Mouse (Mus musculus): ENCODE measurements around the gene Zkscan16.

Zkscan16 gene

DNA sequence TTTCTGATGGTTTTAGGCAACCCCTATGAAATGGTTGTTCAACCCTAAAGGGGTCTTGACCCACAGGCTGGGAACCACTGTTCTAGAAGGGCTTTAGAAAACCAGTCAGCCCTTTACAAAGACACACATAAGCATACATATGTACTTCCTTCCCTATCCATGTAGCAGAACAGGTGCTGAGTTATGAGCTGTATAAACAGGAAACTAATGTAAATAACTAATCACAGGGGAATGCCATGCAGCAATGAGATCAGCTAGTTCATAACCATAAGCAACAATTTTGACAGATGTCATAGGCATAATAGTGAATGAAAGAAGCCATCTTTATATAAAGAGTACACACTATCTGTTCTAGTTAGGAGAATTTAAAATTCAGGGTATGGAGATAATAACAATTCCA, 1.8 kb upstream of the Zkscan16 start:
- DNase-seq (ENCODE audit: low spot score) = no peak

DNA sequence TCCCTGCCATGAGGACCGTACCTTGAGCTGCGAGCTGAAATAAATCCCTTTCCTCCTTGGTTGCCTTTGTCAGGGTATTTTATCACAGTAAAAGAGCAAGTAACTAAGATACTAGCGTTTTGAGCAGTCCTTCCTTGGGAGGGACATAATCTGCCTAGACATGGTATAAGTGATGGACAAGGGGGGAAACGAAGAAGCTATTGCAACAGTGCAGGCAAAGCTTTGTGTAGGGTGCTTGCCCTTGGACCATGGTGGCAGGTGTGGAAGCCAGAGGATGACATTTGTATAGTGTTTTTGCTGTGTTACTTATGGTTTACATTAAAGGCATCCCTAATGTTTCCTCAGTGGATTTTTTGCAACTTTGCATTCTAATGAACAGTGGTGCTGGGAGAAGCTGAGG, 486 bp upstream of the Zkscan16 start:
- no peak for DNase-seq (ENCODE audit: low spot score)

DNA sequence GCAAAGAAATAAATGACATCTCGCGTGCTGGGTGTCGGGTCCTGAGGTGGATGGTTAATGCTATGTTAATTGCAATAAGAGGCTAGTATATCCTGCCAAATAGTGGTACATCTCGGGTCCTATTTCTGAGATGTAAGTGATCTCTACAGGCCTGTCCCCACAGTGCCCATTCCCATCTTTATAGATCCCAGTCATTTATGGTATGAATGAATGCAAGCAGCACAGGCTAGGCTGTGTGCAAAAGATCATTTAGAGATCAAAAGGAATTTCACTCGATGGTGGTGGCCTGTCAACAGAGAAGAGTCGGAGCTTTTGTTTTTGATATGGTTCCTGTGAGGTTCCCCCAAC, 752 bp downstream of the Zkscan16 start:
- no peak for DNase-seq (ENCODE audit: low spot score)

DNA sequence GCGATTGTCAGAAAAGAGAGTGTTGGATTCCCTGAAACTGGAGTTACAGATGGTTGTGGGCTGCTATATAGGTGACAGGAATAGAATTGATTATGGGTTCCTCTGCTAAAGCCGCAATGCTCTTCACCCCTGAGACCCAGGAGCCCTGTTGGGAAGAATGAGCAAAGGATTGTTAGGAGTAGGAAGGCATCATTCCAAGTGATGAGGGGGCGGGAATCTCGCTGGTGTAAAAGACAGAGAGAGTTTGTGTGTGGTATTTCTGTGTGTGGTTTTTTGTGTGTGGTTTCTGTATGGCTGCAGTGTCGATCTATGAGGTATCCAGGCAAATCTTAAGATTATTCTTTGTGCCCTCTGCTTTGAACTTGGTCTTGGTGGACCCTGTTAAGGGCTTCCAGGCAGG, 1.3 kb downstream of the Zkscan16 start:
- DNase-seq (ENCODE audit: low spot score) = no peak

DNA sequence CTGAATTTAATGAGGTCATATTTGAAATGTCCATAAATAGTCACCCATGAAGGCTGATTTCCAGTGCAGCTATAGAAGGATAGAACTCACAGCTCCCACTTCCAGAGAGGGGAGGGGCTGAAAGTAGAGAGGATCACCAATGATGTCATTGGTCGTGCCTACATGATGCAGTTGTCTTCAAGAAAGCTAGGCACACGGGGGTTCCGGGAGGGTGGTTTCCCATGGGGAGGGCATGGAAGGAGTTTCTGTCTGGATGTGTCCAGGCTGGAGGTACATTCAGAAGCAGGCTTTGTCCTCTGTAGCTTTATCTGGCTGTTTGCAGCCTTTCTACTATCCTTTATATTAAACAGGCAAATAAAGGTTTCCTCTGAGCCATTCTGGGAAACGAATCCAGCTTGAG, 5.0 kb downstream of the Zkscan16 start:
- DNase-seq (ENCODE audit: low spot score) = no peak

DNA sequence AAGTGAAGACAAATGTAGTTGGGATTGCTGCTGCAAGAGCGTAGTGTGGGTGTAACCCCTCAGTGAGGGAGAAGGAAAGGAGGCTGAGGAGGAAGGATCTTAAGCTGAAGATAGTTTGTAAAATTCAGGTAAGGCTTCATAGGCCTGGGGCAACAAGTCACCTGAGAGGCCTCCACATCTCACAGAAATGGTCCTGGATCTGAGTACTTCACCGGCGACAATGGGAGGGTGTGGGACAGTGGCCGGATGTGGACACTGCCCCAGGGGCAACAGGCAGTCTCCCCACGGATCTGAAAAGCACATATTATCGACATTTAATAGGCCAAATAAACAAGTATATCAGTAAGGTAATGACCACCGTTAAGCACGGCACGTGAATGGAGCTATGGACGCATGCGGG, 9.2 kb downstream of the Zkscan16 start:
- DNase-seq (ENCODE audit: low spot score) = no peak

DNA sequence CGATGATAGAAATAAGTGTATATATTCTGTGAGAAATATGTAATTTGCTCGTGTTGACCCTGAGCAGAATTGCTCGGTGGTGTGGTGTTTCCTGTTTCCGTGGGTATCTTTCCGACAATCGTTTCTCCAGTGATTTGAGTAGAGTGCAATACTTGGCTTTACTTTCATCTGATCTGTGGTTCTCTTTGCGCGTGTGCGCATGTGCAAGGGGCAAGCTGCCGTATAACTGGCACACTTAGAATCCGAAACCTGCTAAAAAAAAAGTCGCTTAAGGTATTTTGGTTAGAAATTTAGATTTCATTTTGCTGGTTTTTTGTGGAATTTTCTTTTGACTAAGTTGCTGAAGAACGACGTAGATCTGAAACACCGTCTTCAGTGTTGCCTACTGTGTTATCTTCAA, 18.3 kb downstream of the Zkscan16 start:
- DNase-seq (ENCODE audit: low spot score) = no peak

DNA sequence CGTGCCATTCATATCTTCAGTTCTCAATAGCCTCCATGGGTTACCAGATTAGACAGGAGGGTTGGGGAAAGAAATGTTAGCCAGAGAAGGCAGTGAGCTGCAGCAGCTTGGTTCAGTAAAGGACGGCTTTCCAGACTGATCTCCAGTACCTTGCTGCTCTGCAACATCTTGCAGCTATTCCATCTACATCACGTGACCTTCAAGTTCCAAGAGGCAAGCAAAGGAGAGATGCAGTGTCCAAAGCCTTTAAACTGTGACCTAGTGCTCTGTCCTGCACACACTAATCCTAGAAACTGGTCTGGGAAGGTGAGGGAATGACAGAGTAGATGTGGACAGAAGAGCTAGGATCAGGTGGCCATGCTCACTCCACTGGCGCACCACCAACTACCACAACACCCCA, 19.8 kb downstream of the Zkscan16 start:
- no peak for DNase-seq (ENCODE audit: low spot score)

DNA sequence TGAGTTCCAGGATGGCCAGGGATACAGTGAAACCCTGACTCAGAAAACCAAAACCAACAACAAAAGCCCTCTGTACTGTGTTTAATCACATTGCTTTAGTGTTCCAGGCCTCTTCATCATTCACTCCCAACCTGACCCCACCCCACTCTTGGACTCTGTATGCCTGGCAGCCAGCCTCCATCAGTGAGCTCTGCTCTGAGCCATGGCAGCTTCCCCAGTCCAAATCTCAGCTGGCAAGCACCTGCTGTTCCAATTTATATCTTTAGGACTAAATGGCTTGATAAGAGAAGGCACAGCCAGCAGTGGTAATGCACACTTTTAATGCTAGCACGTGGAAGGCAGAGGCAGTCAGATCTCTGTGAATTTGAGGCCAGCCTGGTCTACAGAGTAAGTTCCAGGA, 21.7 kb downstream of the Zkscan16 start:
- DNase-seq (ENCODE audit: low spot score) = no peak

DNA sequence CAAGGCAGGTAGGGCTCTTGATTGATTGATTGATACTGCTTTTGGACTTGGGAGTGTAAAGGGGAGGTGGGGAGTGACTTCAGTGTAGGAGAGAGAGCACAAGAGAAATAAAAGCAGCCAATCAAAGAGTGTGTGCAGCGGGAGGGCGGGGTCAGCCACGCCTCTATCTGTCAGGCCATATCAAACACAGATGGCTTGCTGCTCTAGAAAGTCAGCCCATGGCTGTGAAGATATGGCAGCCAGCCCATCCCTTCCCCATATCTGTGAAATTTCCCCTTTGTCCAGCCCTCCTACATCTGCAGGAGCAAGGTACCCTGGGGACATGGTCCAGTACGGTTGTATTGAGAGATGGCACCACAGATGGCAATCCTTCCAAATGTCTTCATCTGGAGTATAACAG, 27.2 kb downstream of the Zkscan16 start:
- no peak for DNase-seq (ENCODE audit: low spot score)

DNA sequence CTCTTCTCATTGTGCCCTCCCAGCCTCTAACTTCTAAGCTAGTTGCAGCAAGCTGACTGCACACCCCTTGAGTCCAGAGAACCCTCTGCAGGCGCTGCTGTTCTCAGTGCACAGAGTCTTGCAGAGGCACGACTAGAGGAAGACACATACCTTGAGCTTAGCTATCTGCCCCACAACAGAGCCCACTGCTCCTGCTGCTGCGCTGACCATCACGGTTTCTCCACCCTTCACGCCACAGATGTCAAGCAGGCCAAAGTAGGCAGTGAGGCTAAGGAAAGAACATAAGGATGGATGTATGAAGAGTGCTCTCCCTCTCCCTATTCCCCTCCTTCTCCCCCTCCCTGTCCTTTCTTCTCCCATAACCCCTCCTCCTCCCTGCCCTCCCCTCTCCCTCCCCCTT, 32.3 kb downstream of the Zkscan16 start:
- no peak for DNase-seq (ENCODE audit: low spot score)

DNA sequence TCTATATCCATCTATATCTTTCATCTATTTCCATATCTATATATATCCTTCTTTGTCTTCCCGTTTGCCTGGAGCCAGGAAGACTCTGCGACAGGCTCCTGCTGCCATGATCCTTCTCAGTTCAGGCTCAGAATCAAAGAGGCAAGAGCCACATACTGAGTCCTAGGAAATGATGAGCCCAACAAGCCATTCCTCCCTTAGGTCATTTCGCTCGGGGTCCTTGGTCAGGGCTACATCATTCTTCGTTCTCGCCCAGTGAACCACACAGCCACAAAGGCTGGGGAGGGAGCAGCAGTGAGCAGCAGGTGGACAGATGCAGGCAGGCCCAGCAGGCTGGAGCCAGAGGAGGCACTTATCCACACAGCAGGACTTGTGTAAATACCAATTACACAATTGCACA, 38.0 kb downstream of the Zkscan16 start:
- no peak for DNase-seq (ENCODE audit: low spot score)

DNA sequence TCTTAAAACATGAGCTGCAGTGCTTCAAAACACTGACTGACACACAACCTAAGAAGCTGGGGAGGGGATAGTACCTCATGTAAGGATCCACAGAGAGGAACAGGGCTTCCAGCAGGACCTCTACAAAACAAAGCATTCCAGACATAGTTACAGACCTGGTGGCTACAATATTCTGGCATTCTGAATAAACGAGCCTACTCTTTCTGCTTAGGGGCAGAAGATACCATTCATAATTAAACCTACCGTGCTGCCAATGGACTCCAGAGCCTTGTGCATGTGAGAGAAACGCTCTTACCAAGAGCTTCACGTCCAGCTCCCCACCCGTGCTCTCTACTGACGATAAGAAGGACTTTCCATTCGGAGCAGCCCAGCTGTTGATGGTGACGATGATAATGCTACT, 39.4 kb downstream of the Zkscan16 start:
- no peak for DNase-seq (ENCODE audit: low spot score)

DNA sequence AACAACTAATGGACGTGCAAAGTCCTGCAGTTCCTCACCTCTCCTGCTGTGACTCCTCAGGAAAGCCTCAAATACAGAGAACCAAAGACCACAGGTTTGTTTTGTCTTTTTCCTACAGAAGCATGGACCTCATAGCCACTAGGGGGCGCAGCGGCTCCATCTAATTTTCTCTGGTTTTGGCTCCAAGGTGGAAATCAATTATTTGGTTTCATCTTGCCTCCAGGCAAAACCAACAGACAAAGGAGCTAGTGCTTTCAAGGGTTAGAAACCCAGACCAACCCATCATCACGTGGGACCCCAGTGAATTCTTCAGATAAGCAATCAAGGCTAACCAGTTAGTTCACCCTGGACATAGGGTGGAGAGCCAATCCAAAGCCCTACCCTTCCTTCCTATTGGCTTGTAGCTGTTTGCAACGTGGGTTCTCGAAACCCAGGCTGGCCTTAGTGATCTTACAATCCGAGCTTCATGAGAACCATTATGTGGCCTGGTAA, 41.8 kb downstream of the Zkscan16 start:
- peak; percentile 84 for DNase-seq (ENCODE audit: low spot score)

DNA sequence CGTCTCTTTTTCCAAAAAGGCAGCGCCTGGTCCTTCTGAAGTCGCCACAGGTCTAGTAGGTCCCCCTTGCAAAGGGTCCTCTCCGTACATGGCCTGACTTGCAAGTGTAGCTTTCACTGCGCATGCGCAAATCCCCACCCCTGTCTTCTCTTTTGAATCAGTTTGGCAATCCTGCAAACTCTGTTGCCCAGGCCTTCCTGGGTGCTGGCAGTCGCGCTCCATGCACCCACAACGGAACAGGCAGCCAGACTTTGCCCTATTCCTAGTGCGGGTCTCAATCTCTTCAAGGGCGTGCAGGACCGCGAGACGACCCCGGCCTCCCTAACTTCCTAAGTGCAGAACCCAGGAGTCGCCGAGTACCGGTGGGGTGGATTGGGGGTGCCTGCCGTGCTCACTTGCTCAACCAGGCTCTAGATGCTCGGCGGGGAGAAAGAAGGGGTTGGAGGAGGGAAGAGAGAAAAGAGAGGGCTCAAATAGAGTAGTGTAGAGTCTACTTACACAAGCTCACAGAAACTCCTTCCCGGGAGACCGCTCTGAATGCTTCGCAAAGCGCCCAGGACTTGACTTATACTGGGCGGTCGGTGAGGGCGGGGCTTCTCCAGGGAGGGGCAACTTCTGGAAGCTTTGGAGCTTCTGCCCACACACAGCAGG, 43.2 kb downstream of the Zkscan16 start, which contains the start of gene Ptgr1:
Gene Ptgr1, minus strand, starts transcription at position 580 of the 651 bp plus-strand sequence.
- DNase-seq (ENCODE audit: low spot score) = peak; percentile 84

DNA sequence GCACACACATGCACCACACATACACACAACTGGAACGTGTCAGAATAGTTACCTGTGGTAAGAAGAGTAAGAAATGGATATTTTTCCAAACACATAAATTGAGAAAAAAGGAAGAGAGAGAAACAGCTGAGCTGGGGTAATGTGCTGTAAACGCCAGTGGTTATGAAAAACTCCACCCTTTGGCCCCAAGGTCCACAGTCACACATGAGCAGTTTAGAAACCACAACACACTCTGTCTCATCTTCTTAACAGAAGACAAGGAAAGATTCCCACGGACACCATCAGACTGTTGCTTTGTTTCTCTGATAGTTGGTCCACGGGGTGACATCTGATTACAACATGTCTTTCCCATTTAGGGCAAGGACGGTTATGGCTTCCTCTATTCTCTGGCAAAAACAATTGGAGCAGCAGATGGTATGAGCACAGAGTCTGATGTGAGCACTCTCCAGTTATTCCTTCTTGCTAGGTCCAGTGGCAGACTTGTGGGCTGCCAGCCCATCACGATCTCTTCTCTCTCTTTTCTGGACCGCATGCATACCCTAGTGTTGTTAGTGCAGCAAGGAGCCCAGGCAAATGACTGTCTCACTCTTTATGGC, 46.0 kb downstream of the Zkscan16 start:
- no peak for DNase-seq (ENCODE audit: low spot score)

DNA sequence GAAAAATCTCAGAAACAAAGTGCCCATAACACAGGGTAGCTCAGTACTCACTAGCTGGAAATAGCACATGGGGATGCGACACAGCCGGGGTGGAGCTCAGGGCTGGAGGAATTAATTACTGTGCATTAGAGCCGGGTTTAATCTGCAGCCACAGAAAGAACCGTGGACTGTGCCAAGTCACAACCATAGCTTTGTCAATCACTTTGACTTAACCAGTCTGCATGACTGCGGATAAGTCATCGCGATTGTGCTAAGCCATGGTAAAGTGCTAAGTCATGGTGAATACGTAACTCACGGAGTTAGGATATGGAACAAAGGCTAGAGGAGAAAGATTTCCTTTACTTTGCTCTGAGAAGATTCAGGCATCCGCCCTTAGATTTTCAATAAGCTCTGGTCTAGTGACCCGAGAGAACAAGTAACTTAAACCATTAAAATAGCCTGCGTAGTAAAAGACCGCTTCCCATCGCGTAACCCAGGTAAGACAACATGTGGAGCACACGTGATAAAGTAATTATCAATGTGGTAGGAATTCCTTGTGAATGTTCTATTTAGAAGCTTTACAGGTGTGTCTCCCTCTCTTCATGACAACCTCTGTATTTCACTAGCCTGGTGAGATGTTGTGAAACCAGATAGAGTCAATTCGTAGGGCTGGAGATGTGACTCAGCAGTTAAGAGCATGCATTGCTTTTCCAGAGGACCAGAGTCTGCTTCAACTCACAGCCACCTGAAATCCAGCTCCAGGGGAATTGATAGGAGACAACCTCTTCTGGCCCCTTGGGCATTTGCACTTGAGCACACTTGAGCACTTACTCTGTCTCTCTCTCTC, 47.4 kb downstream of the Zkscan16 start:
- peak; percentile 30 for DNase-seq (ENCODE audit: low spot score)

DNA sequence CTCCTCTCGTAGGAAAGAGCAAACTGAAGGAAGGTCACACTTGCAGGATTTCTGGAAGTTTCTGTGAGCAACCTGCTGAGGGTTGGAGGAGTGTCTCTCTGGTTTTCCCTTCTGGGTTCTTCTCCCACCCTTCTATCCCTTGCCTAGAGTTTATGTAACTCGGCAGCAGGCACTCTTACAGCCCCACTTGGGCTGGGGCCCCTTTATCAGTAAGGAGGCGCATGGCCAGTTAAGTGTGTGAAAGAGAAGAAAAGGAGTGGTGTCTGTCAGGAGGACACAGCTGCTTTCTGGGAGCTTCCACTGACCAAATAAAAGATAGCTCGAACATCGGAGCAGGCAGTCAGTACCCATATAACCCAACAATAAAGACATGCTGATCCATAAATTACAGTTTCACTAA, 48.8 kb downstream of the Zkscan16 start:
- DNase-seq (ENCODE audit: low spot score) = no peak

DNA sequence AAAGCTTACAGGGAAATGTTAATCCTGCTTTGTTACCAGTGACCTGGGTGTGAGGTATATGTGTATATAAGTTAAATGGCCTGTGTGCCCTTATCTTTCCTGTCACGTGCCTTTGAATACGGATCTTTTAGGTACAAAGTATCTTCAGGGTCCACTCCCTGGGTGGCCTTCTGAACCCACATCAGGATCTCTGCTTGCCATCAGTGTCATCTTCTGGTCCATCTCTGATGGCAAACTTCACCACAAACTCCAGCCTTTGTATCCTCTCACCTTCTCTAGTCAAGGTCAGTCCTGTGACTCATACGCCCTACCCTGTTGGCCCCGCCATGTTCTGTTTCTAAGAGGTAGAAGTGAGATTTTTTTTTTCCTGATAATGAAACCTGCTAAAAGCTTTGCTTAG, 51.3 kb downstream of the Zkscan16 start, which contains the start of gene Dnajc25:
Gene Dnajc25, plus strand, starts transcription at position 301 of the 400 bp plus-strand sequence.
- DNase-seq (ENCODE audit: low spot score) = no peak

DNA sequence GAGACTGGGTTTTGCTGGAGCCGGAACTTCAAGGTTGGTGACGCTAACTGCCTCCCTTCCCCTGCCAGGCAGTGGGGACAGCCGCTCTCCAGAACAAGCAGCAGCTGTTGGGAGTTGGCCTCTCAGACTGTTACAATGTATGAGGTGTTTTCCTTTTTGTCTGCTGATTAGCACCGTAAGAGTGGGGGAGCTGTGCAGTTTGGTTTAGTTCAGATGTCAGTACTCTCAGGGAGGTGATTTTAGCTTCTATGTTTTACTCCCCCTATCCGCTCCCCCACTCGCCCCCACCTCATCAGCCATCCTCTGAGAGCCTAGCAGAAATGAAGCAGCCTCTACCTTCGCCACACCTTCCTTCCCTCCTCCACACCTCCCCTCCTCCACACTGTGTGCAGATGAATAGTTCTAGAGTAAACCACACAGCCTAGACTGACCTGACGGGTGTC, 51.8 kb downstream of the Zkscan16 start:
- no peak for DNase-seq (ENCODE audit: low spot score)

DNA sequence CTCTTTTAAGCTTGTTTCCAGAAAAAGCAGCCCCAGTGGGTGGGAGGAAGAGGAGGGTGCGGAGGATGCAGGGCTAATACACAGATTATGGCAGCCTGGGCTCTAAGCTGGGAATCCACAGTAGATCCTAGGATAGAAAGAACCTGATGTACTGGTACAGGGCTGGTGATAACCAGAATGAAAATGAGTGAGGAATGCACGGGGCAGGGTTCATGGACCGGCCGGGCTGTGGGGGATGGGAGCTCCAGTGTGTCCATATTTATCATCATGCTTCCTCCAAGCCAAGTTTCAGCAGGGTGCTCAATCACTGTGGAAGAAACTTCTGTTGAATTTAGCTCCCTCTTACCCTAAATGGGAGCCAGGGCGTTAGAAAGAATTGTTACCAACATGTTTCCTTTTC, 53.7 kb downstream of the Zkscan16 start:
- no peak for DNase-seq (ENCODE audit: low spot score)

DNA sequence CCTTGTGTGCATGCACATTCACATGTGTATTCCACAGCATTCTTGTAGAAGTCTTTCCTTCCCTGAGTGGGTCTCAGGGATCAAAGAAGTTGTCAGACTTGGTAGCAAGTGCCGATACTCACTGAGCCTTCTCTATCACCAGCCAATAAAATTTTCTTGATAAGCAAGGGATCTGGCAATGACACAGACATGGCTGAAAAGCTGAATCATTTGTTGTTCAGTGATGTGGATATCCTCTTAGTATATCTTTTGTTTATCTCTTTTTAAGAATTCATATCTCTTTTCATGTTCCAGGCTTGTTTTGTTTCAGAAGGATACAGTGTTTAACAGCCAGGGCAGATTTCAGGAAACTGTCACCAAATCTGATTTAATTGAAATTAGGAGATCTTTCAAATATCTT, 55.3 kb downstream of the Zkscan16 start:
- DNase-seq (ENCODE audit: low spot score) = no peak

DNA sequence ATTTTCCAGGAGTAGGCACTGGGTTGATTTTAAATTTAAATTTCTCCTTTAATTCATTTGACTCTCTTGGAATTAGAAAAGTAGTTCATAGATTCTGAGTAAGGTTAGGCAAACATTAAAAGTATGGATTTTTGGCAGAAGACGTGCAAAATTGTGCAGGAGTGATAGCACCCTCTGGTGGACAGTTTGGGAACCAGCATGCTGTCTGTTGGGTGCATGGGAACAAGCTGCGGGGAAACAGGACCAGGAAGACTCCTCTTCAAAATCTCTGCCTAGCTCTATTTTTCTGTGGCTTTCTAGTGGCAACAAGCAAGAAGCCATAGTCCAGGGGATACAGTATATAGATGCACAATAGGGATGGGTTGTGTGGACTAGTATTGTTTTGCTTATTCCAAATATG, 56.3 kb downstream of the Zkscan16 start:
- peak; percentile 79 for DNase-seq (ENCODE audit: low spot score)
